In genomic region chr1:171503592-171504291, GRCm38 (mm10) we compare ENCODE assay signal across 9 mouse cellular contexts. TPM values are rescaled to one million over a fixed set of nuclear protein-coding genes. Genes with fewer than 3 reads are reported as not detected.
A peak's percentile ranks its signal among the peaks of the same experiment; 100 is the strongest.
DNase-seq lines count a peak whose midpoint lies in the region; ATAC-seq and TF ChIP-seq lines count a peak whose summit lies in the region.
"Had no signal": no experiment of that assay in that cellular context is flagged by ENCODE, and none has a peak within 500 bp of the region (broad histone marks: within the 10 kb centered on the region; RNA-seq: fewer than 3 reads in every experiment).

No protein-coding gene starts in this region.

- no peaks in the 10 kb centered on the region for H3K27me3 ChIP-seq in C2C12 (ENCODE audit: control insufficient read depth, insufficient read depth, insufficient read length)
- no peaks in the 10 kb centered on the region for H3K27me3 ChIP-seq in heart, embryonic 13.5 days (replicated peaks)
- no peaks in the 10 kb centered on the region for H3K27me3 ChIP-seq in neural tube, embryonic 14.5 days (ENCODE audit: control insufficient read depth, insufficient read depth, low read length)

- H3K4me3 ChIP-seq in C2C12 (ENCODE audit: insufficient read depth, poor library complexity, severe bottlenecking), result peak overlapping the region; percentile 51
- H3K4me3 ChIP-seq in embryonic fibroblast, embryonic 13.5 days (ENCODE audit: insufficient read depth, low read length), result peak overlapping the region; percentile 50
- peak overlapping the region; percentile 77 for H3K4me3 ChIP-seq in heart, embryonic 13.5 days
- H3K4me3 ChIP-seq in neural tube, embryonic 14.5 days (ENCODE audit: low read depth, low read length), result peak overlapping the region; percentile 53

- TF ChIP-seq CTCF in C2C12 (IDR thresholded peaks at IDR 0.05; ENCODE audit: control insufficient read depth, insufficient read depth, insufficient read length), result no peak
- TF ChIP-seq CTCF in embryonic fibroblast, embryonic 13.5 days (IDR thresholded peaks at IDR 0.05; ENCODE audit: borderline replicate concordance, insufficient read depth, low read length), result no peak

- H3K9me3 ChIP-seq in heart, embryonic 13.5 days, result no peaks in the 10 kb centered on the region
- H3K9me3 ChIP-seq in neural tube, embryonic 14.5 days (ENCODE audit: control insufficient read depth, low read length), result no peaks in the 10 kb centered on the region

- no peaks in the 10 kb centered on the region for H3K79me3 ChIP-seq in C2C12 (ENCODE audit: low read depth)

- TF ChIP-seq POLR2A in embryonic fibroblast, embryonic 13.5 days (IDR thresholded peaks at IDR 0.05; ENCODE audit: low read depth, low read length), result peak; percentile 60

- H3K36me3 ChIP-seq in C2C12 (ENCODE audit: control insufficient read depth, insufficient read depth), result no peaks in the 10 kb centered on the region
- no peaks in the 10 kb centered on the region for H3K36me3 ChIP-seq in heart, embryonic 13.5 days
- no peaks in the 10 kb centered on the region for H3K36me3 ChIP-seq in neural tube, embryonic 14.5 days (ENCODE audit: control insufficient read depth, insufficient read depth, low read length)

- H3K4me2 ChIP-seq in heart, embryonic 13.5 days, result peak overlapping the region; percentile 83
- peak overlapping the region; percentile 62 for H3K4me2 ChIP-seq in neural tube, embryonic 14.5 days (ENCODE audit: low read depth, low read length)

- ATAC-seq in heart, embryonic 13.5 days (ENCODE audit: extremely low read depth, insufficient number of reproducible peaks, low FRiP score, low TSS enrichment), result peak; percentile 59
- peak; percentile 75 for ATAC-seq in neural tube, embryonic 14.5 days (ENCODE audit: low read depth)

- H3ac ChIP-seq in C2C12 (ENCODE audit: control insufficient read depth, insufficient read length, low read depth), result peak overlapping the region; percentile 78

- DNase-seq in adrenal gland, postnatal 14 days, result peak; percentile 65
- peak; percentile 36 to 61 for DNase-seq in layer of hippocampus, adult 18-20 months (ENCODE audit: low spot score in 2 of 2)
- peak; percentile 76 to 81 for DNase-seq in lung, adult 18-20 months
- peak; percentile 24 for DNase-seq in telencephalon, adult 2 months (ENCODE audit: low read depth, low spot score)

- under 1% methylated on average over 53 of the region's 53 CpGs for WGBS in heart, embryonic 13.5 days
- under 1% methylated on average over 53 of the region's 53 CpGs for WGBS in neural tube, embryonic 14.5 days

- H3K27ac ChIP-seq in embryonic fibroblast, embryonic 13.5 days (ENCODE audit: insufficient read depth, low read length), result peak overlapping the region; percentile 93
- peak overlapping the region; percentile 97 for H3K27ac ChIP-seq in heart, embryonic 13.5 days (replicated peaks)
- peak overlapping the region; percentile 95 for H3K27ac ChIP-seq in neural tube, embryonic 14.5 days (ENCODE audit: low read depth, low read length)

- peaks cover 8% of the 10 kb centered on the region for H3K79me2 ChIP-seq in C2C12 (ENCODE audit: control insufficient read depth, insufficient read depth)

- peak overlapping the region; percentile 93 for H3K9ac ChIP-seq in heart, embryonic 13.5 days
- peak overlapping the region; percentile 80 for H3K9ac ChIP-seq in neural tube, embryonic 14.5 days (replicated peaks; ENCODE audit: low read depth, low read length)

- no peaks in the 10 kb centered on the region for H3K4me1 ChIP-seq in embryonic fibroblast, embryonic 13.5 days (ENCODE audit: control insufficient read depth, insufficient read depth, low read length)
- H3K4me1 ChIP-seq in heart, embryonic 13.5 days, result peaks cover 17% of the 10 kb centered on the region
- peaks cover 6% of the 10 kb centered on the region; the same call in 1 of the 2 replicates for H3K4me1 ChIP-seq in neural tube, embryonic 14.5 days (ENCODE audit: control insufficient read depth, insufficient read depth, low read length)

TF ChIP-seq in C2C12, 6 proteins besides CTCF, POLR2A, EP300 and RAD21:
- no peak for TF ChIP-seq MYOD1 (IDR thresholded peaks at IDR 0.05; ENCODE audit: control insufficient read depth, insufficient read length, low read depth)
- TF ChIP-seq MAX (IDR thresholded peaks at IDR 0.05), result peak; percentile 20
TF ChIP-seq in C2C12: peak in this region for 1.

RNA-seq across cellular contexts. Expression of gene Alyref2, which starts 0.5 kb away (rescaled TPM):
- 3.6 TPM for polyA plus RNA-seq in C2C12 (2012; fragmentation: generic; extraction: Trizol)
- 7.3 and 9.7 TPM in 2 replicates for total RNA-seq in adrenal gland, postnatal 14 days (2021)
- 4.0 and 6.1 TPM in 2 replicates for polyA plus RNA-seq in embryonic fibroblast, embryonic 13.5 days (2011; ENCODE audit: insufficient read length, low read depth, missing spikeins)
- 12.8 and 15.6 TPM in 2 replicates for polyA plus RNA-seq in heart, embryonic 13.5 days (2015; fragmentation: Nextera tagmentation; extraction: Ambion mirVana)
- 1 to 10 TPM; 6.9 to 7.3 TPM for total RNA-seq in layer of hippocampus, adult 18-20 months (2021)
- polyA plus RNA-seq in neural tube, embryonic 14.5 days (2014; fragmentation: Nextera tagmentation; extraction: Ambion mirVana), result 30.1 and 32.7 TPM in 2 replicates

RNA-seq across cellular contexts. Expression of gene Itln1, which starts 31.4 kb away (rescaled TPM):
- not detected for polyA plus RNA-seq in C2C12 (2012; fragmentation: generic; extraction: Trizol)
- total RNA-seq in adrenal gland, postnatal 14 days (2021), result not detected in 2 replicates
- polyA plus RNA-seq in embryonic fibroblast, embryonic 13.5 days (2011; ENCODE audit: insufficient read length, low read depth, missing spikeins), result not detected in 2 replicates
- polyA plus RNA-seq in heart, embryonic 13.5 days (2015; fragmentation: Nextera tagmentation; extraction: Ambion mirVana), result not detected in 2 replicates
- total RNA-seq in layer of hippocampus, adult 18-20 months (2021), result not detected
- not detected in 2 replicates for polyA plus RNA-seq in neural tube, embryonic 14.5 days (2014; fragmentation: Nextera tagmentation; extraction: Ambion mirVana)
- total RNA-seq: heart, adult 18-20 months had no signal

RNA-seq across cellular contexts. Expression of gene Cd244a, which starts 55.3 kb away (rescaled TPM):
- not detected for polyA plus RNA-seq in C2C12 (2012; fragmentation: generic; extraction: Trizol)
- 0.48 and 1.3 TPM in 2 replicates for total RNA-seq in adrenal gland, postnatal 14 days (2021)
- polyA plus RNA-seq in embryonic fibroblast, embryonic 13.5 days (2011; ENCODE audit: insufficient read length, low read depth, missing spikeins), result 0.40 TPM in 1 of 2 replicates, not detected in the other
- 0.11 TPM in 1 of 2 replicates, not detected in the other for polyA plus RNA-seq in heart, embryonic 13.5 days (2015; fragmentation: Nextera tagmentation; extraction: Ambion mirVana)
- total RNA-seq in layer of hippocampus, adult 18-20 months (2021), result not detected
- polyA plus RNA-seq in neural tube, embryonic 14.5 days (2014; fragmentation: Nextera tagmentation; extraction: Ambion mirVana), result not detected in 2 replicates

Comparison
In these comparisons a context has a peak if more than half of its experiments do, and no peak if none do; other contexts are left out.
1. Peak in every context shown above with its lines: DNase-seq, ATAC-seq, H3K4me3 ChIP-seq and H3K27ac ChIP-seq.
2. DNase-seq: peak in every context shown above with its lines; median percentile 78 in lung, adult 18-20 months; 65 in adrenal gland, postnatal 14 days; 48 in layer of hippocampus, adult 18-20 months; 24 in telencephalon, adult 2 months.